Mouse (Mus musculus) naive thymus-derived CD4-positive, alpha-beta T cell, adult 2 months (primary cell): ENCODE results near the gene Dstn.

Experiments
- DNase-seq: peaks from one replicate; pipeline ENCODE4 v3.0.0-alpha.2; 2011; ENCODE audit warnings: low read depth

Gene Dstn

GRCm38 (mm10) chr2:143914760-143915599 lies at the start of gene Dstn:
Gene Dstn (plus strand): TSS chr2:143915320.
- DNase-seq, result peak; percentile 96

- peak; percentile 66 for DNase-seq
These were observed 47.8 kb upstream of the Dstn start for GRCm38 (mm10) chr2:143867326-143867725.

GRCm38 (mm10) chr2:143870936-143871688 lies 44.0 kb upstream of the Dstn start:
- no peak for DNase-seq

- DNase-seq, result no peak
These were observed 39.1 kb upstream of the Dstn start for GRCm38 (mm10) chr2:143876026-143876425.

- DNase-seq, result no peak
These were observed 38.0 kb upstream of the Dstn start for GRCm38 (mm10) chr2:143876929-143877632.

GRCm38 (mm10) chr2:143879311-143879710 lies 35.8 kb upstream of the Dstn start:
- no peak for DNase-seq

- no peak for DNase-seq
These were observed 33.1 kb upstream of the Dstn start for GRCm38 (mm10) chr2:143882002-143882401.

GRCm38 (mm10) chr2:143882606-143883288 lies 32.4 kb upstream of the Dstn start:
- DNase-seq, result no peak

- DNase-seq, result no peak
These were observed 25.8 kb upstream of the Dstn start for GRCm38 (mm10) chr2:143889131-143889859.

GRCm38 (mm10) chr2:143889860-143890433 lies 25.2 kb upstream of the Dstn start:
- DNase-seq, result no peak

GRCm38 (mm10) chr2:143891302-143892048 lies 23.6 kb upstream of the Dstn start:
- no peak for DNase-seq

GRCm38 (mm10) chr2:143899470-143900220 lies 15.5 kb upstream of the Dstn start:
- no peak for DNase-seq

- no peak for DNase-seq
These were observed 14.2 kb upstream of the Dstn start for GRCm38 (mm10) chr2:143900821-143901351.

GRCm38 (mm10) chr2:143903376-143904045 lies 11.6 kb upstream of the Dstn start:
- no peak for DNase-seq

GRCm38 (mm10) chr2:143904896-143905295 lies 10.2 kb upstream of the Dstn start:
- no peak for DNase-seq

- DNase-seq, result no peak
These were observed 5.9 kb upstream of the Dstn start for GRCm38 (mm10) chr2:143909230-143909629.

- no peak for DNase-seq
These were observed 2.9 kb upstream of the Dstn start for GRCm38 (mm10) chr2:143912199-143912598.

GRCm38 (mm10) chr2:143914221-143914620 lies 899 bp upstream of the Dstn start:
- peak; percentile 37 for DNase-seq
